Mouse (Mus musculus): ENCODE results near the gene Flvcr2. TPM values are rescaled to one million over a fixed set of nuclear protein-coding genes. Genes with fewer than 3 reads are reported as not detected.

Gene Flvcr2
- total RNA-seq, 2 experiments from 2014 or later = 2.6 to 2.9 TPM

GRCm38 (mm10) chr12:85729022-85729944 is 17.1 kb upstream of the Flvcr2 start:
- intact Hi-C loops (cut with DNase I) = loop anchor here (5.0 kb wide), 2 partner anchors 67 to 232 kb away; no protein-coding TSS in a partner anchor

GRCm38 (mm10) chr12:85729945-85730290 is 16.4 kb upstream of the Flvcr2 start:
- intact Hi-C loops (cut with DNase I) = loop anchor here (5.0 kb wide), 2 partner anchors 68 to 233 kb away; no protein-coding TSS in a partner anchor
- DNase-seq = no peak

More at GRCm38 (mm10) chr12:85729022-85729944, 17.1 kb upstream of the Flvcr2 start:
- peak; percentile 68 to 84 for DNase-seq

GRCm38 (mm10) chr12:85736203-85736602 is 10.1 kb upstream of the Flvcr2 start:
- intact Hi-C loops (cut with DNase I) = no loop called here
- peak in 1 of 2 experiments; percentile 54 for DNase-seq

- intact Hi-C loops (cut with DNase I) = no loop called here
- no peak for DNase-seq
These were observed 9.4 kb upstream of the Flvcr2 start for GRCm38 (mm10) chr12:85736960-85737359.

- intact Hi-C loops (cut with DNase I) = loop anchor here (1.0 to 2.0 kb wide), 2 partner anchors 72 to 332 kb away; partner anchors contain the start of gene Tgfb3
- DNase-seq = no peak
These were observed 419 bp downstream of the Flvcr2 start for GRCm38 (mm10) chr12:85746696-85747219.

- DNase-seq = no peak
- intact Hi-C loops (cut with DNase I) = loop anchor here (2.0 kb wide), 1 partner anchor 331 kb away; the partner anchor contains the start of gene Tgfb3
These were observed 1.0 kb downstream of the Flvcr2 start for GRCm38 (mm10) chr12:85747343-85747742.

GRCm38 (mm10) chr12:85749861-85750260 is 3.5 kb downstream of the Flvcr2 start:
- no peak for DNase-seq
- intact Hi-C loops (cut with DNase I) = no loop called here

- intact Hi-C loops (cut with DNase I) = no loop called here
- no peak for DNase-seq
These were observed 5.8 kb downstream of the Flvcr2 start for GRCm38 (mm10) chr12:85752116-85752515.

- no peak for DNase-seq
- intact Hi-C loops (cut with DNase I) = no loop called here
These were observed 6.9 kb downstream of the Flvcr2 start for GRCm38 (mm10) chr12:85753223-85753622.

GRCm38 (mm10) chr12:85754611-85755265 is 8.4 kb downstream of the Flvcr2 start:
- intact Hi-C loops (cut with DNase I) = no loop called here
- DNase-seq = no peak

- intact Hi-C loops (cut with DNase I) = no loop called here
These were observed 10.1 kb downstream of the Flvcr2 start for GRCm38 (mm10) chr12:85756455-85756854.

GRCm38 (mm10) chr12:85757074-85757473 is 10.7 kb downstream of the Flvcr2 start:
- DNase-seq = no peak
- intact Hi-C loops (cut with DNase I) = no loop called here

More at GRCm38 (mm10) chr12:85756455-85756854, 10.1 kb downstream of the Flvcr2 start:
- no peak for DNase-seq

GRCm38 (mm10) chr12:85758741-85759140 is 12.4 kb downstream of the Flvcr2 start:
- DNase-seq = no peak
- intact Hi-C loops (cut with DNase I) = no loop called here

GRCm38 (mm10) chr12:85761471-85761870 is 15.1 kb downstream of the Flvcr2 start:
- peak; percentile 26 to 56 for DNase-seq
- intact Hi-C loops (cut with DNase I) = no loop called here

- no peak for DNase-seq
These were observed 18.3 kb downstream of the Flvcr2 start for GRCm38 (mm10) chr12:85764686-85765085.

GRCm38 (mm10) chr12:85766287-85766686 is 19.9 kb downstream of the Flvcr2 start:
- intact Hi-C loops (cut with DNase I) = no loop called here
- no peak for DNase-seq

More at GRCm38 (mm10) chr12:85764686-85765085, 18.3 kb downstream of the Flvcr2 start:
- intact Hi-C loops (cut with DNase I) = no loop called here

- intact Hi-C loops (cut with DNase I) = no loop called here
- DNase-seq = peak in 1 of 2 experiments; percentile 19
These were observed 21.4 kb downstream of the Flvcr2 start for GRCm38 (mm10) chr12:85767750-85768149.

- intact Hi-C loops (cut with DNase I) = no loop called here
- DNase-seq = peak; percentile 49 to 63
These were observed 25.0 kb downstream of the Flvcr2 start for GRCm38 (mm10) chr12:85771356-85771755.

GRCm38 (mm10) chr12:85778962-85779361 is 32.6 kb downstream of the Flvcr2 start:
- intact Hi-C loops (cut with DNase I) = no loop called here

GRCm38 (mm10) chr12:85779707-85780106 is 33.4 kb downstream of the Flvcr2 start:
- intact Hi-C loops (cut with DNase I) = loop anchor here (5.0 kb wide), 1 partner anchor 38 kb away; no protein-coding TSS in a partner anchor
- no peak for DNase-seq

More at GRCm38 (mm10) chr12:85778962-85779361, 32.6 kb downstream of the Flvcr2 start:
- DNase-seq = no peak

GRCm38 (mm10) chr12:85781606-85782005 is 35.3 kb downstream of the Flvcr2 start:
- intact Hi-C loops (cut with DNase I) = loop anchor here (5.0 kb wide), 1 partner anchor 36 kb away; no protein-coding TSS in a partner anchor

More at GRCm38 (mm10) chr12:85781606-85782005, 35.3 kb downstream of the Flvcr2 start:
- no peak for DNase-seq

Data from heart, postnatal 14 days (tissue).